Mouse (Mus musculus) myocyte (in vitro differentiated cells): Measurements from ENCODE around the gene Cacna1e.

ENCODE experiments used
- POLR2A ChIP-seq: IDR thresholded peaks from one replicate; pipeline ENCODE4 v1.6.1; 2011; ENCODE audit warnings: low read depth, mild to moderate bottlenecking, control low read depth, moderate library complexity; ENCODE audit not compliant: insufficient read length
- POLR2AphosphoS2 ChIP-seq: IDR thresholded peaks from one replicate; pipeline ENCODE4 v1.6.1; 2011; ENCODE audit warnings: low read depth, control low read depth; ENCODE audit not compliant: insufficient read length

DNA sequence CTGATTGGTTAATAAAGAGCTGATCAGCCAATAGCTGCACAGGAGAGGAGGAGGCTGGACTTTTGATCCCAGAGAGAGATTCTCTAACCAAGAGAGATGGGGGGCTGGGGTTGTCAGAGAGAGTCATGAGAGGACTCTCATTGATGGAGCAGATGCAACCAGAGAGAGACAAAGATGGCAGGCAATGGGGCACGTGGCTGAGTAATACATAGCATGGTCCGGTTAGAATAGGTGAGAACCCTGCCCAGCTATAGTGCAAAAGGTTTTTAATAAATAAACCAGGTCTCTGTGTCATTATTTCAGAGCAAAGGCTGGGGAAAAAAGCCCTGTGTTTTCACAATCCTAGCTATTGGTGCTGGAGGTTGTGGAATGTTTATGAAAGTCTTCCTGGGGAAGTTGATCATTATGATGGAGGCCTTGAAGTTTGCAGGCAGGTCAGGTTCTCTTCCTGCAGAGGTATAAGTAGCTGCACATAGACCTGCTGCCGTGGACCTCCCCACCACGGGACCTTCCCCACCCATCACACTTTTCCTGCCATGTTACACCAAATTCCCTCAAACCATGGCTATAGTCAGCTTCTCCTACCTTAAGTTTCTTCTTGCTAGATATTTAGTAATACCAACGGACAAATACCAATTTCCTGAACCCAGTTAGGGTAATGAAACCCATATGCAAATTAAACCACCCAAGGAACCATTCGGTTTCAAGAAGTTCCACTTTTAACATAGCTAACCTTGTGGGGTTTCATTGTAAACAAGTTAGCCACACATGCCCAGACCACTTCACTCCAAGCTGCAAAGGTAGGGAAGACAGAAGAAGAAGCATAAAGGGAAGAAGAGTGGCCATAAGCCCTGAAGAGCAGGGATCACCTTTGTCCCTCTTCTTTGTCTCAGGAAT lies 35.4 kb downstream of the Cacna1e start:
- TF ChIP-seq POLR2A = no peak
- no peak for TF ChIP-seq POLR2AphosphoS2
